Mouse (Mus musculus): ENCODE measurements at regions not wholly inside any gene's neighbourhood (a gene's known extent, or its start where the extent isn't known, plus 50 kb on each side); places are given as distances from the start of the nearest gene placed in this dataset.

- Histone ChIP-seq H3K9me3 (replicated peaks; ENCODE audit: insufficient read depth, low read length) (no peaks in the 10 kb centered on the region), H3K4me1 (ENCODE audit: control insufficient read depth in 1 of 2, insufficient read depth in 2 of 2, low read length in 2 of 2) (no peaks in the 10 kb centered on the region), H3K79me2 (ENCODE audit: control insufficient read depth, insufficient read depth, low read length, poor library complexity) (no peaks in the 10 kb centered on the region), H3K27me3 (ENCODE audit: control insufficient read depth in 1 of 2, insufficient read depth in 2 of 2, low read length in 2 of 2) (no peaks in the 10 kb centered on the region), H3K9ac (ENCODE audit: control insufficient read depth, low read depth, low read length, poor library complexity, severe bottlenecking) (no peak overlapping the region), H3K36me3 (ENCODE audit: control insufficient read depth in 1 of 2, insufficient read depth in 2 of 2, low read length in 2 of 2) (no peaks in the 10 kb centered on the region), H3K27ac (ENCODE audit: control insufficient read depth, low read depth, low read length) (no peak overlapping the region), H3K4me3 (ENCODE audit: control insufficient read depth in 1 of 2, insufficient read depth in 1 of 2, low read depth in 2 of 2, low read length in 2 of 2) (no peak overlapping the region)
- no peak for TF ChIP-seq RCOR1 (IDR thresholded peaks at IDR 0.05; ENCODE audit: low read depth, low read length)
- TF ChIP-seq MAZ (IDR thresholded peaks at IDR 0.05; ENCODE audit: low read depth, low read length) = no peak
- TF ChIP-seq POLR2A (IDR thresholded peaks at IDR 0.05; ENCODE audit: control insufficient read depth in 1 of 2, insufficient read depth in 1 of 2, low read depth in 1 of 2, low read length in 2 of 2, poor library complexity in 1 of 2) = no peak
- TF ChIP-seq KAT2A (conservative IDR thresholded peaks at IDR 0.05; ENCODE audit: low read depth, low read length) = no peak
- no peak for TF ChIP-seq HCFC1 (IDR thresholded peaks at IDR 0.05; ENCODE audit: low read depth, low read length)
- TF ChIP-seq EP300 (IDR thresholded peaks at IDR 0.05; ENCODE audit: low read depth in 1 of 2, low read length in 2 of 2) = no peak
- no peak for TF ChIP-seq CHD1 (IDR thresholded peaks at IDR 0.05; ENCODE audit: low read depth, low read length)
- no peak for TF ChIP-seq TBP (IDR thresholded peaks at IDR 0.05; ENCODE audit: low read depth, low read length)
- no peak for TF ChIP-seq ELF1 (IDR thresholded peaks at IDR 0.05; ENCODE audit: low read depth, low read length)
- TF ChIP-seq MYB (IDR thresholded peaks at IDR 0.05; ENCODE audit: low read depth, low read length) = no peak
- no peak for TF ChIP-seq GATA1 (IDR thresholded peaks at IDR 0.05; ENCODE audit: low read depth, low read length)
- TF ChIP-seq TAL1 (IDR thresholded peaks at IDR 0.05; ENCODE audit: low read length) = no peak
- no peak for TF ChIP-seq CHD2 (IDR thresholded peaks at IDR 0.05; ENCODE audit: low read length)
- TF ChIP-seq E2F4 (IDR thresholded peaks at IDR 0.05; ENCODE audit: borderline replicate concordance, low read depth, low read length) = no peak
- no peak for TF ChIP-seq MYC (IDR thresholded peaks at IDR 0.05; ENCODE audit: low read depth, low read length)
- DNase-seq (ENCODE audit: low read depth, low spot score) = no peak
These were observed 274.8 kb upstream of the Adamts9 start for GRCm38 (mm10) chr6:93218015-93218593.

- Histone ChIP-seq H3K9me3 (replicated peaks; ENCODE audit: insufficient read depth, low read length) (no peaks in the 10 kb centered on the region), H3K4me3 (ENCODE audit: control insufficient read depth in 1 of 2, insufficient read depth in 1 of 2, low read depth in 2 of 2, low read length in 2 of 2) (no peak overlapping the region), H3K27me3 (ENCODE audit: control insufficient read depth in 1 of 2, insufficient read depth in 2 of 2, low read length in 2 of 2) (no peaks in the 10 kb centered on the region), H3K79me2 (ENCODE audit: control insufficient read depth, insufficient read depth, low read length, poor library complexity) (no peaks in the 10 kb centered on the region), H3K4me1 (ENCODE audit: control insufficient read depth in 1 of 2, insufficient read depth in 2 of 2, low read length in 2 of 2) (no peaks in the 10 kb centered on the region), H3K27ac (ENCODE audit: control insufficient read depth, low read depth, low read length) (no peak overlapping the region), H3K36me3 (ENCODE audit: control insufficient read depth in 1 of 2, insufficient read depth in 2 of 2, low read length in 2 of 2) (no peaks in the 10 kb centered on the region), H3K9ac (ENCODE audit: control insufficient read depth, low read depth, low read length, poor library complexity, severe bottlenecking) (no peak overlapping the region)
- no peak for DNase-seq (ENCODE audit: low read depth, low spot score)
- no peak for TF ChIP-seq BHLHE40 (IDR thresholded peaks at IDR 0.05; ENCODE audit: borderline replicate concordance, low read depth, low read length)
- TF ChIP-seq ZC3H11A (IDR thresholded peaks at IDR 0.05; ENCODE audit: low read depth, low read length) = no peak
- TF ChIP-seq TAL1 (IDR thresholded peaks at IDR 0.05; ENCODE audit: low read length) = no peak
- TF ChIP-seq SMC3 (IDR thresholded peaks at IDR 0.05; ENCODE audit: low read depth, low read length) = no peak
These were observed 257.6 kb upstream of the Adamts9 start for GRCm38 (mm10) chr6:93200886-93201285.
